ENCODE assay signal across 8 mouse cellular contexts in the genomic region with DNA sequence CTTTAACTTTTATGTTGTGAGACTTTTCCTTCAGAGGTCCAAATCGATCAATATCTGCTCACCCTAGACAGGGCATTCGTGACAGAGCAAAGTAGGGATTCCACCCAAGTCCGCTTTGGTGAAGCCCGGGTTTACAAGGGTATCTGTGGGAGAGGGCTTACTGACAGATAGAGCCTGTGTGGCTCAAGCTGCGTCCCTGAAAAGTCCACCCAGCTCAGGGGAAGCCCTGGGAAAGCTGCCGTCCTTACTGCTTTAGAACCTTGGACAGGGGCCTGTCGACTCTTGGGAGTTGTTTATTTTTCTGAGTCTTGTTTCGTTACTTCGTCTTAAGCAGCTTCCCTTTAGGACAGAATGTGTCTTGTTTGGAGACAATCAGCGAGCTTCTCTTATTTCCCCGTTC. TPM values are rescaled to one million over a fixed set of nuclear protein-coding genes. Genes with fewer than 3 reads are reported as not detected.
DNase-seq lines count a peak whose midpoint lies in the region; ATAC-seq and TF ChIP-seq lines count a peak whose summit lies in the region.

No protein-coding gene starts in this region.

- no peaks in the 10 kb centered on the region for H3K9me3 ChIP-seq in hindbrain, embryonic 13.5 days
- no peaks in the 10 kb centered on the region for H3K9me3 ChIP-seq in lung, embryonic 16.5 days (ENCODE audit: control insufficient read depth, low read length)

- H3K4me3 ChIP-seq in kidney, adult 2 months (ENCODE audit: insufficient read depth, low read depth, low read length): no peak overlapping the region
- peak overlapping the region; percentile 79 for H3K4me3 ChIP-seq in hindbrain, embryonic 13.5 days
- peak overlapping the region; percentile 75; the same call in 1 of the 2 replicates for H3K4me3 ChIP-seq in lung, embryonic 16.5 days (ENCODE audit: low read length)
- peak overlapping the region; percentile 97 for H3K4me3 ChIP-seq in testis, adult 2 months (ENCODE audit: control insufficient read depth, low read depth, low read length)

- peak overlapping the region; percentile 94; the same call in 1 of the 2 replicates for H3K4me2 ChIP-seq in hindbrain, embryonic 13.5 days
- peak overlapping the region; percentile 100 for H3K4me2 ChIP-seq in lung, embryonic 16.5 days (ENCODE audit: low read depth, low read length)

- no peaks in the 10 kb centered on the region for H3K27me3 ChIP-seq in kidney, adult 2 months (replicated peaks; ENCODE audit: control insufficient read depth, insufficient read depth, low read length)
- peaks cover 43% of the 10 kb centered on the region for H3K27me3 ChIP-seq in hindbrain, embryonic 13.5 days
- peaks cover 9% of the 10 kb centered on the region for H3K27me3 ChIP-seq in lung, embryonic 16.5 days (ENCODE audit: control insufficient read depth, insufficient read depth, low read depth, low read length)
- no peaks in the 10 kb centered on the region for H3K27me3 ChIP-seq in testis, adult 2 months (ENCODE audit: control insufficient read depth, insufficient read depth, low read length)

- peak; percentile 2 for DNase-seq in kidney, adult 2 months
- DNase-seq in kidney, adult 9 months: no peak
- peak; percentile 37 for DNase-seq in embryo, embryonic 10 days (ENCODE audit: low spot score)
- DNase-seq in spleen, postnatal 36 days (ENCODE audit: low spot score in 2 of 2): no peak
- DNase-seq in left cerebral cortex, adult 9 months (ENCODE audit: low spot score in 2 of 2): no peak

- H3K36me3 ChIP-seq in kidney, adult 2 months (ENCODE audit: control insufficient read depth, insufficient read depth, low read length): no peaks in the 10 kb centered on the region
- H3K36me3 ChIP-seq in hindbrain, embryonic 13.5 days: no peaks in the 10 kb centered on the region
- no peaks in the 10 kb centered on the region for H3K36me3 ChIP-seq in lung, embryonic 16.5 days (ENCODE audit: control insufficient read depth, insufficient read depth, low read length)
- H3K36me3 ChIP-seq in testis, adult 2 months (ENCODE audit: control insufficient read depth, insufficient read depth, low read length): no peaks in the 10 kb centered on the region

- TF ChIP-seq POLR2A in kidney, adult 2 months (IDR thresholded peaks at IDR 0.05; ENCODE audit: low read depth, low read length): no peak
- no peak for TF ChIP-seq POLR2A in testis, adult 2 months (IDR thresholded peaks at IDR 0.05; ENCODE audit: control insufficient read depth, low read depth, low read length)

- 22% methylated on average over 11 of the region's 11 CpGs for WGBS in kidney, adult 2 months
- WGBS in hindbrain, embryonic 13.5 days: 15% methylated on average over 11 of the region's 11 CpGs
- WGBS in lung, embryonic 16.5 days: 5% methylated on average over 11 of the region's 11 CpGs

- H3K4me1 ChIP-seq in kidney, adult 2 months (ENCODE audit: control insufficient read depth, insufficient read depth, low read length): no peaks in the 10 kb centered on the region
- peaks cover 13% of the 10 kb centered on the region for H3K4me1 ChIP-seq in hindbrain, embryonic 13.5 days (replicated peaks)
- H3K4me1 ChIP-seq in lung, embryonic 16.5 days (replicated peaks; ENCODE audit: control insufficient read depth, insufficient read depth, low read length): peaks cover 9% of the 10 kb centered on the region
- H3K4me1 ChIP-seq in testis, adult 2 months (ENCODE audit: control insufficient read depth, insufficient read depth, low read length): peaks cover 4% of the 10 kb centered on the region

- H3K9ac ChIP-seq in hindbrain, embryonic 13.5 days: no peak overlapping the region
- 0 out of 2 replicates have a peak overlapping the region, but pooled peaks have one; percentile 81 for H3K9ac ChIP-seq in lung, embryonic 16.5 days (ENCODE audit: low read length)

- no peak overlapping the region for H3K27ac ChIP-seq in kidney, adult 2 months (ENCODE audit: insufficient read depth, low read depth, low read length)
- no peak overlapping the region for H3K27ac ChIP-seq in hindbrain, embryonic 13.5 days
- H3K27ac ChIP-seq in lung, embryonic 16.5 days (ENCODE audit: low read length): no peak overlapping the region
- no peak overlapping the region for H3K27ac ChIP-seq in testis, adult 2 months (ENCODE audit: control insufficient read depth, insufficient read depth, low read depth, low read length)

- ATAC-seq in hindbrain, embryonic 13.5 days (ENCODE audit: low FRiP score): no peak
- ATAC-seq in lung, embryonic 16.5 days (ENCODE audit: low read depth): no peak

- no peak for TF ChIP-seq CTCF in kidney, adult 2 months (conservative IDR thresholded peaks at IDR 0.05; ENCODE audit: insufficient read depth, insufficient read length, low read depth, low read length)
- no peak for TF ChIP-seq CTCF in testis, adult 2 months (IDR thresholded peaks at IDR 0.05; ENCODE audit: control insufficient read depth, insufficient read depth, insufficient replicate concordance, low read depth, low read length)

RNA-seq across cellular contexts. Expression of a gene that starts 1.0 kb away (rescaled TPM):
- polyA plus RNA-seq in kidney, adult 2 months (2012; rRNA removed): 0.08 TPM in 1 of 2 replicates, not detected in the other
- 0.65 and 1.1 TPM in 2 replicates for polyA plus RNA-seq in hindbrain, embryonic 13.5 days (2015; fragmentation: Nextera tagmentation; extraction: Ambion mirVana)
- 0.82 and 0.89 TPM in 2 replicates for polyA plus RNA-seq in lung, embryonic 16.5 days (2015; fragmentation: Nextera tagmentation; extraction: Ambion mirVana)
- polyA plus RNA-seq in testis, adult 2 months (2012; rRNA removed): 34.3 and 37.7 TPM in 2 replicates

RNA-seq across cellular contexts. Expression of a gene that starts 26.2 kb away (rescaled TPM):
- 0.03 TPM in 1 of 2 replicates, not detected in the other for polyA plus RNA-seq in kidney, adult 2 months (2012; rRNA removed)
- 10.3 and 11.5 TPM in 2 replicates for polyA plus RNA-seq in hindbrain, embryonic 13.5 days (2015; fragmentation: Nextera tagmentation; extraction: Ambion mirVana)
- polyA plus RNA-seq in lung, embryonic 16.5 days (2015; fragmentation: Nextera tagmentation; extraction: Ambion mirVana): 55.1 and 59.5 TPM in 2 replicates
- 3.0 and 3.7 TPM in 2 replicates for polyA plus RNA-seq in testis, adult 2 months (2012; rRNA removed)

Comparison
In these comparisons a context has a peak if more than half of its experiments do, and no peak if none do; other contexts are left out.
1. DNase-seq: peak in kidney, adult 2 months (single experiment) and embryo, embryonic 10 days (single experiment); none in kidney, adult 9 months (single experiment), spleen, postnatal 36 days (0 of 2) and left cerebral cortex, adult 9 months (0 of 2).
2. RNA of a gene that starts 1.0 kb away (polyA plus RNA-seq): 34.3 to 37.7 TPM in testis, adult 2 months; 0.82 to 0.89 TPM in lung, embryonic 16.5 days, 0.65 to 1.1 TPM in hindbrain, embryonic 13.5 days and 0.08 TPM in kidney, adult 2 months; every median in the first group is over 10 times any median in the second.